In genomic region chr7:67353667-67354066, GRCm38 (mm10) we compare ENCODE assay signal across 13 mouse cellular contexts. TPM values are rescaled to one million over a fixed set of nuclear protein-coding genes. Genes with fewer than 3 reads are reported as not detected.
A peak's percentile ranks its signal among the peaks of the same experiment; 100 is the strongest.
DNase-seq lines count a peak whose midpoint lies in the region; ATAC-seq and TF ChIP-seq lines count a peak whose summit lies in the region.
"Had no signal": no experiment of that assay in that cellular context is flagged by ENCODE, and none has a peak within 500 bp of the region (broad histone marks: within the 10 kb centered on the region; RNA-seq: fewer than 3 reads in every experiment).

No protein-coding gene starts in this region.

- H3K27me3 ChIP-seq in kidney, postnatal 0 days (ENCODE audit: insufficient read depth, low read length), result no peaks in the 10 kb centered on the region
- no peaks in the 10 kb centered on the region for H3K27me3 ChIP-seq in CH12.LX (replicated peaks)
- H3K27me3 ChIP-seq in liver, embryonic 14.5 days (ENCODE audit: control insufficient read depth, insufficient read depth, low read length), result no peaks in the 10 kb centered on the region
- no peaks in the 10 kb centered on the region for H3K27me3 ChIP-seq in splenic B cell, adult 2 months (ENCODE audit: control insufficient read depth, insufficient read depth, low read length, poor library complexity, severe bottlenecking)
- H3K27me3 ChIP-seq: heart, embryonic 13.5 days; kidney, embryonic 15.5 days; midbrain, embryonic 12.5 days had no signal

- no peaks in the 10 kb centered on the region for H3K4me1 ChIP-seq in kidney, postnatal 0 days (replicated peaks; ENCODE audit: insufficient read depth, low read length)
- peaks cover 2 to 66% of the 10 kb centered on the region in 2 experiments; a peak in 2 of 4 replicates for H3K4me1 ChIP-seq in CH12.LX (ENCODE audit: control insufficient read depth in 1 of 2, insufficient read depth in 2 of 2)
- no peaks in the 10 kb centered on the region; a peak in 1 of 4 replicates for H3K4me1 ChIP-seq in liver, embryonic 14.5 days (replicated peaks; ENCODE audit: control insufficient read depth in 2 of 2, insufficient read depth in 2 of 2, low read length in 1 of 2)
- H3K4me1 ChIP-seq: kidney, embryonic 15.5 days; midbrain, embryonic 12.5 days had no signal

- H3K4me2 ChIP-seq in kidney, postnatal 0 days (ENCODE audit: low read length), result no peak overlapping the region
- H3K4me2 ChIP-seq in CH12.LX (ENCODE audit: insufficient read depth, low read depth, poor library complexity, severe bottlenecking), result peak overlapping the region; percentile 29; the same call in 1 of the 2 replicates
- H3K4me2 ChIP-seq in liver, embryonic 14.5 days (ENCODE audit: low read depth), result no peak overlapping the region
- H3K4me2 ChIP-seq: heart, embryonic 13.5 days; kidney, embryonic 15.5 days; midbrain, embryonic 12.5 days had no signal

- peaks cover 62% of the 10 kb centered on the region for H3K79me2 ChIP-seq in CH12.LX (replicated peaks; ENCODE audit: control insufficient read depth, extremely low read depth, insufficient read depth, poor library complexity, severe bottlenecking)

- no peak for TF ChIP-seq RAD21 in CH12.LX (IDR thresholded peaks at IDR 0.05; ENCODE audit: low read depth, low read length)

- H3K4me3 ChIP-seq in kidney, postnatal 0 days (replicated peaks; ENCODE audit: low read depth, low read length), result no peak overlapping the region
- H3K4me3 ChIP-seq in CH12.LX (replicated peaks in 1 of 3; ENCODE audit: low read depth in 2 of 3, low read length in 2 of 3, poor library complexity in 1 of 3), result no peak overlapping the region
- no peak overlapping the region for H3K4me3 ChIP-seq in liver, embryonic 14.5 days (ENCODE audit: insufficient read depth in 1 of 2, low read depth in 2 of 2, low read length in 2 of 2)
- H3K4me3 ChIP-seq: heart, embryonic 13.5 days; kidney, embryonic 15.5 days; midbrain, embryonic 12.5 days had no signal

- dilution Hi-C loops in CH12.LX (cut with MboI; ENCODE audit: extremely low pct_ligation_motif_present, extremely low pct_unique_long_range_greater_than_20kb, low sequenced_read_pairs), result no loop called here

- no peaks in the 10 kb centered on the region for H3K9me3 ChIP-seq in kidney, postnatal 0 days (replicated peaks; ENCODE audit: low read length)
- peaks cover 4% of the 10 kb centered on the region for H3K9me3 ChIP-seq in CH12.LX (replicated peaks; ENCODE audit: low read length)
- no peaks in the 10 kb centered on the region for H3K9me3 ChIP-seq in liver, embryonic 14.5 days (ENCODE audit: control insufficient read depth, low read length)
- H3K9me3 ChIP-seq: heart, embryonic 13.5 days had no signal

- 90% methylated on average over 6 of the region's 6 CpGs for WGBS in kidney, postnatal 0 days
- WGBS in liver, embryonic 14.5 days (ENCODE audit: insufficient replicate concordance), result 62% methylated on average over 6 of the region's 6 CpGs

- no peak for TF ChIP-seq POLR2A in CH12.LX (IDR thresholded peaks at IDR 0.05; ENCODE audit: low read depth, low read length)

- H3K27ac ChIP-seq in kidney, postnatal 0 days, result no peak overlapping the region
- no peak overlapping the region for H3K27ac ChIP-seq in CH12.LX (ENCODE audit: insufficient read depth, low read depth)
- no peak overlapping the region for H3K27ac ChIP-seq in liver, embryonic 14.5 days
- H3K27ac ChIP-seq: heart, embryonic 13.5 days; kidney, embryonic 15.5 days; midbrain, embryonic 12.5 days had no signal

- ATAC-seq in kidney, postnatal 0 days (replicated peaks; ENCODE audit: low FRiP score, low read depth), result no peak
- no peak for ATAC-seq in liver, embryonic 14.5 days (ENCODE audit: insufficient read depth)
- ATAC-seq in frontal cortex, adult (ENCODE audit: low TSS enrichment), result no peak
- ATAC-seq: forebrain, embryonic 14.5 days had no signal

- TF ChIP-seq EP300 in CH12.LX (IDR thresholded peaks at IDR 0.05; ENCODE audit: low read length), result no peak
- no peak for TF ChIP-seq EP300 in liver, embryonic 14.5 days (IDR thresholded peaks at IDR 0.05; ENCODE audit: low read depth)

- DNase-seq in kidney, postnatal 0 days (ENCODE audit: low spot score), result no peak
- no peak for DNase-seq in kidney, postnatal 4 days
- no peak for DNase-seq in CH12.LX (ENCODE audit: extremely low read depth)
- DNase-seq in liver, embryonic 14.5 days (ENCODE audit: low read depth in 3 of 3, low spot score in 3 of 3), result no peak
- DNase-seq in splenic B cell, adult 2 months (ENCODE audit: low read depth, low spot score), result peak; percentile 76
- no peak for DNase-seq in urinary bladder, postnatal 10 days (ENCODE audit: low spot score)
- DNase-seq in kidney, adult 11 months, result no peak
- DNase-seq: left cerebral cortex, postnatal 4 days had no signal

- peak; percentile 36 for TF ChIP-seq CTCF in kidney, postnatal 0 days (IDR thresholded peaks at IDR 0.05; ENCODE audit: low read depth)
- TF ChIP-seq CTCF in CH12.LX (conservative IDR thresholded peaks at IDR 0.05 in 1 of 2, IDR thresholded peaks at IDR 0.05 in 1 of 2; ENCODE audit: low read depth in 2 of 2, low read length in 2 of 2), result no peak
- TF ChIP-seq CTCF in liver, embryonic 14.5 days (IDR thresholded peaks at IDR 0.05; ENCODE audit: low read depth), result peak; percentile 58

- in situ Hi-C loops in CH12.LX (cut with MboI; ENCODE audit: low pct_ligation_motif_present, low pct_unique_long_range_greater_than_20kb, low sequenced_read_pairs), result loop anchor here (25.0 kb wide), 1 partner anchor 116 kb away; no protein-coding TSS in a partner anchor

- H3K9ac ChIP-seq in kidney, postnatal 0 days (ENCODE audit: low read depth, low read length), result no peak overlapping the region
- no peak overlapping the region; the same call in 1 of the 2 replicates for H3K9ac ChIP-seq in CH12.LX (ENCODE audit: insufficient read depth, low read depth)
- H3K9ac ChIP-seq in liver, embryonic 14.5 days (replicated peaks), result no peak overlapping the region
- H3K9ac ChIP-seq: heart, embryonic 13.5 days; kidney, embryonic 15.5 days; midbrain, embryonic 12.5 days had no signal

- H3K36me3 ChIP-seq in kidney, postnatal 0 days (ENCODE audit: insufficient read depth, low read length), result no peaks in the 10 kb centered on the region
- H3K36me3 ChIP-seq in CH12.LX (replicated peaks in 1 of 2; ENCODE audit: control insufficient read depth in 1 of 2, insufficient read depth in 1 of 2, low read length in 1 of 2), result peaks cover 5 to 24% of the 10 kb centered on the region in 2 experiments
- no peaks in the 10 kb centered on the region for H3K36me3 ChIP-seq in liver, embryonic 14.5 days (replicated peaks; ENCODE audit: control insufficient read depth, insufficient read depth, low read depth)
- H3K36me3 ChIP-seq in splenic B cell, adult 2 months (ENCODE audit: control insufficient read depth, insufficient read depth, low read length, poor library complexity, severe bottlenecking), result no peaks in the 10 kb centered on the region

TF ChIP-seq in CH12.LX, 34 proteins besides CTCF, POLR2A, EP300 and RAD21:
- TF ChIP-seq ZMIZ1 (IDR thresholded peaks at IDR 0.05; ENCODE audit: low read depth, low read length) (no peak), HCFC1 (IDR thresholded peaks at IDR 0.05; ENCODE audit: low read depth, low read length) (no peak), CHD1 (IDR thresholded peaks at IDR 0.05; ENCODE audit: low read depth, low read length) (no peak), GABPA (IDR thresholded peaks at IDR 0.05; ENCODE audit: insufficient replicate concordance, low read depth, low read length) (no peak), SMC3 (IDR thresholded peaks at IDR 0.05; ENCODE audit: low read depth, low read length) (no peak), JUND (conservative IDR thresholded peaks at IDR 0.05; ENCODE audit: low read depth, low read length) (no peak), NRF1 (IDR thresholded peaks at IDR 0.05; ENCODE audit: low read depth, low read length) (no peak), MXI1 (IDR thresholded peaks at IDR 0.05; ENCODE audit: low read depth, low read length) (no peak), MEF2A (IDR thresholded peaks at IDR 0.05; ENCODE audit: borderline replicate concordance, low read depth, low read length) (no peak), TCF12 (IDR thresholded peaks at IDR 0.05; ENCODE audit: low read depth, low read length) (no peak), MAX (IDR thresholded peaks at IDR 0.05; ENCODE audit: low read length) (no peak), ELF1 (IDR thresholded peaks at IDR 0.05; ENCODE audit: low read depth, low read length) (no peak)

RNA-seq across cellular contexts. Expression of gene Mef2a, which starts 19.0 kb away (rescaled TPM):
- 33.3 and 35.5 TPM in 2 replicates for polyA plus RNA-seq in kidney, postnatal 0 days (2015; fragmentation: Nextera tagmentation; extraction: Ambion mirVana)
- total RNA-seq in CH12.LX (2012; rRNA removed), result 42.2 and 43.5 TPM in 2 replicates
- total RNA-seq in CH12.LX (2014; rRNA removed), result 36.7 and 40.1 TPM in 2 replicates
- polyA plus RNA-seq in CH12.LX (2012; ENCODE audit: insufficient read length, low read depth), result 94.6 and 100 TPM in 2 replicates
- polyA plus RNA-seq in liver, embryonic 14.5 days (2012; rRNA removed), result 4.5 and 5.2 TPM in 2 replicates
- 8.6 and 10.5 TPM in 2 replicates for polyA plus RNA-seq in liver, embryonic 14.5 days (2014; fragmentation: Nextera tagmentation; extraction: Ambion mirVana)

Comparison
In these comparisons a context has a peak if more than half of its experiments do, and no peak if none do; other contexts are left out.
1. CTCF ChIP-seq: peak in kidney, postnatal 0 days (single experiment) and liver, embryonic 14.5 days (single experiment); none in CH12.LX (0 of 2).